Mouse (Mus musculus) testis, adult 2 months (tissue): ENCODE measurements around the gene Klhl41. TPM values are rescaled to one million over a fixed set of nuclear protein-coding genes. Genes with fewer than 3 reads are reported as not detected.

ENCODE experiments used
- H3K27ac ChIP-seq: fragments of 200-500 bp; 2 replicates; pipeline ENCODE4 v1.5.1; 2012; ENCODE audit warnings: low read depth, low read length; ENCODE audit not compliant: control insufficient read depth, insufficient read depth
- H3K27me3 ChIP-seq: fragments of 200-500 bp; 2 replicates; pipeline ENCODE4 v1.6.1; 2012; ENCODE audit warnings: mild to moderate bottlenecking, low read length, moderate library complexity; ENCODE audit not compliant: control insufficient read depth, insufficient read depth
- H3K36me3 ChIP-seq: fragments of 200-500 bp; 2 replicates; pipeline ENCODE4 v1.6.1; 2012; ENCODE audit warnings: mild to moderate bottlenecking, low read length; ENCODE audit not compliant: control insufficient read depth, insufficient read depth
- H3K4me1 ChIP-seq: fragments of 200-500 bp; 2 replicates; pipeline ENCODE4 v1.6.1; 2012; ENCODE audit warnings: low read length; ENCODE audit not compliant: control insufficient read depth, insufficient read depth
- H3K4me3 ChIP-seq: fragments of 200-500 bp; 2 replicates; pipeline ENCODE4 v1.5.1; 2012; ENCODE audit warnings: low read depth, mild to moderate bottlenecking, low read length, moderate library complexity, mixed read lengths; ENCODE audit not compliant: control insufficient read depth
- CTCF ChIP-seq: fragments of 200-500 bp; IDR thresholded peaks from 2 replicates; pipeline ENCODE4 v1.5.1; 2012; ENCODE audit warnings: low read depth, mild to moderate bottlenecking, inconsistent platforms, low read length, moderate library complexity; ENCODE audit not compliant: control insufficient read depth, insufficient read depth, insufficient replicate concordance
- POLR2A ChIP-seq: fragments of 200-500 bp; IDR thresholded peaks from 2 replicates; pipeline ENCODE4 v1.6.1; 2012; ENCODE audit warnings: low read depth, mild to moderate bottlenecking, inconsistent platforms, low read length, moderate library complexity; ENCODE audit not compliant: control insufficient read depth
- polyA plus RNA-seq: library from polyadenylated mRNA; depleted of rRNA; stranded (reverse); fragments of >200 nt; gene quantifications from 2 replicates; pipeline ENCODE4 v1.2.3, GENCODE M21; 2012

The Klhl41 gene
- polyA plus RNA-seq, 1 experiment = 2.7 TPM

DNA sequence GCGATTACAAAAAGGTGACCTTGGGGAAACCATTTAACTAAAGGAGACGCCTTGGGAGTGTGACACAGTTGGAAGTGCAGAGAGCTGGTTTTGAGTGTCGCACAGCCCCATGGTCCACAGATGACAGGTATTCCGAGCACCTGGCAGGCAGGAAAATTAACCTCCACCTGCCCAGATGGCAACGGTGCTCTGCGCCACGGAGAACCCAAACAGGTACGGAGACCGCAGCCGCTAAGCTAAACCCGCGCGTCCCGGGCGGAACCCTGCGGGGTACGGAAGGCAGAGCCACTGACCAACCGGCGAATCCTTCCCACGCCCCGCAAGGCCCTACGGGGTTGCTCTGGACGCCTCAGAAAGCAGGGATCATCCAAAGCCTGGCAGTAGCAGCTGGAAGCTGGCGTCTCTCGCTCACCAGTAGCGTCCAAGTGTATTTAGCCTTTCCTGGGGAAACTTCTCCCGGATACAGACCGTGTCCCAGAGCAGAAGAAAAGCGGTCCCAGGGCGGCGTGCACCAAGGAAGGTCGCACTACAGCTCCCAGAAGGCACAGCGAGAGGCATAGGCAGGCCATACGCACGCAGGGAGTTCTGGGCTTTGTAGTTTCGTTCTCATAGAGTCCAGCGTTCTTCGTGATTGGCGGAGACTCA is 43.2 kb downstream of the Klhl41 start, which contains the start of gene Fastkd1:
Fastkd1 (minus strand) TSS at position 536 of the 645 bp plus-strand sequence.
- peaks cover 5% of the 10 kb centered on the region for H3K4me1 ChIP-seq
- H3K4me3 ChIP-seq = peak within 1 kb of the TSS; percentile 97
- no peaks in the 10 kb centered on the region for H3K36me3 ChIP-seq
- TF ChIP-seq POLR2A (peak; percentile 91), CTCF (no peak)
- no peaks in the 10 kb centered on the region for H3K27me3 ChIP-seq
- H3K27ac ChIP-seq = peak within 1 kb of the TSS; percentile 95

DNA sequence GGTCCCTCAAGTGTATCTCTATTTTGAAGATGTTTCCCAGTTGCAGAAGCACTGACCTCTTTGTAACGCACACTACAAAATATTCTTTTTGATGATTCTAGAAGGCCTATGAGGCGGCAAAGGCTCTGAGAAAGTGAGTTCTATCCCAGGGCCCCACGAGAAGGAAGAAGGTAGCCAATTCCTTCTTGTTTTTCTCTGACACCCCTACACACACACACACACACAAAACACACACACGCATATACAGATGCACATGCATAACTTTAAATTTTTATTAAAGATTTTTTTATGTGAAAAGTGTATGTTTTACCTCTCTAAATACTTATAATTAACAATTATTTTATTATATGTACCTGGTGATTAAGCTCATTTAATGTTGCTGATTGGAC is 43.7 kb downstream of the Klhl41 start:
- TF ChIP-seq CTCF (no peak), POLR2A (no peak)
- Histone ChIP-seq H3K36me3 (no peaks in the 10 kb centered on the region), H3K4me1 (peaks cover 5% of the 10 kb centered on the region), H3K4me3 (peak overlapping the region; percentile 97), H3K27ac (no peak overlapping the region), H3K27me3 (no peaks in the 10 kb centered on the region)

DNA sequence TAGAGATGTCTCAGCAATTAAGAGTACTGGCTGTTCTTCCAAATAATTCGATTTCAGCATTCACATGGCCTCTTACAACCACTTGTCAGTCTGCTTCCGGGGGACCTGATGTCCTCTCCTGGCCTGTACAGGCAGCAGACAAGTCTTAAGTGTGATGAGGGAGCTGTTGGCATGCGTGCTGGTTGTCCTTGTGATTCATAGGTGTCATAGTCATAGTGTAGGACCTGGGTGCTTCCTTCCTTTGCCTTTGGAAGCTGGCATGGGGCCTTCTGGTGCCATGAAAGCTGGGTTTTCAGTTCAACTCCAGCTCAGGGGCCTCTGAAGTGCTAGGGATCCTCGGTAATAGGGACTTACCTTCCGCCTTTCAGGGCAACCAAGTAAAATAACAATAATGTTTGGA is 44.2 kb downstream of the Klhl41 start:
- Histone ChIP-seq H3K27me3 (no peaks in the 10 kb centered on the region), H3K36me3 (no peaks in the 10 kb centered on the region), H3K4me1 (peaks cover 5% of the 10 kb centered on the region), H3K4me3 (no peak overlapping the region), H3K27ac (no peak overlapping the region)
- TF ChIP-seq POLR2A (no peak), CTCF (no peak)

DNA sequence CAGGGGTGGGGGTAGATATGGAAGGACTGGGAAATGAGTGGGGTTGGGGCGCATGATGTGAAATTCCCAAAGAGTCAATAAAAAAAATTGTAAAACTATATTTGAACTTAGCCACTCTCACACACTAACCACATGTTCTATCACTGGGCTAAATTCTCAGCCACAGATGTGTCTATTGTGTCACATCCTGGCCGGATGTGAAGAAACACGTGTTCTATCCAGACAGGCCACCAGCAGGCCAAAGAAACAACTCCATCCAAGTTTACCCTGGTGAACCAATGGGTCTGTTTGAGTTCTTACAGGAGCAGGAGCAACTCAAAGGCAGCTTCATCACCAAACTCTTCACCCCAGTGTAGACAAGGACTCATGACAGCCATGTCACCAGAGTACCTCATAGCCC is 46.6 kb downstream of the Klhl41 start:
- H3K4me3 ChIP-seq = no peak overlapping the region
- no peaks in the 10 kb centered on the region for H3K27me3 ChIP-seq
- H3K4me1 ChIP-seq = peaks cover 5% of the 10 kb centered on the region
- no peaks in the 10 kb centered on the region for H3K36me3 ChIP-seq
- TF ChIP-seq POLR2A (no peak), CTCF (no peak)
- H3K27ac ChIP-seq = no peak overlapping the region

DNA sequence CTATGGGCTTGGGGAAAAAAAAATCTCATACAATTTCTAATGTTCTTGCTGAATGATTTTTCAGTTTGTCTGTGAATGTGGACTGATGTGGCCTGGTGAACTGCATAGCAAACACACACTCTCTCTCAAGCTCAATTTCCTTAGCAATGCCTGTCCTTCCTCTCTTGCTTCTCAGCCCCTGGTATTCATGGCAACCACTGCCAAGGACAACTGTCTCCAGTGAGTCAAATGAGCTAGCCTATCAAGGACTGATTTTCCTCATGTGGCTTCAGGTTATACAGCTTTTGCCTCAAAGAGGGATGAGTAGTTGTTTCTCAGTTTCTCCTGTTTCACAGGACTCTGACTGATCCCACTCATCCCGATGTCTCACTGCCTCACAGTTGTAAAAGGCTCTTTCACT is 49.2 kb downstream of the Klhl41 start:
- H3K27me3 ChIP-seq = no peaks in the 10 kb centered on the region
- H3K4me3 ChIP-seq = no peak overlapping the region
- TF ChIP-seq CTCF (no peak), POLR2A (no peak)
- no peaks in the 10 kb centered on the region for H3K36me3 ChIP-seq
- H3K4me1 ChIP-seq = peaks cover 5% of the 10 kb centered on the region; the same call in 1 of the 2 replicates
- H3K27ac ChIP-seq = no peak overlapping the region

DNA sequence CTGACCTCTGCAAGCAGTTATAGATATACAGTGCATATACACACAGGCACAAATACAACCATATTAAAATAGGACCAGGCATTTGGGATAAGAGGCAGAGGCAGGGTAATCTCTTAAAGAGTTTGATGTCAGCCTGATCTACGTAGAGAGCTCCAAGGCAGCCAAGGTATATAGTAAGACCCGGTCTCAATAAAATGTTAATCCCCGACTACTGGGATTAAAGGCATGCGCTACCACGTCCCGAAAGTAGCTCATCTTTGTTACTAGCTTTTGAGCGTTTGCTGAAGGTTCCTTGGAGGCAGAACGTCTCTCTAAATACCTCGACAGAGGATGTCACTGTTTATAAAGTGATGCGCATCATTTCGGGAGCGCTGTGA is 52.3 kb downstream of the Klhl41 start, which contains the start of gene Ppig:
Ppig (plus strand) TSS at position 273 of the 377 bp plus-strand sequence.
- H3K4me1 ChIP-seq = peaks cover 5% of the 10 kb centered on the region; the same call in 1 of the 2 replicates
- H3K27ac ChIP-seq = peak within 1 kb of the TSS; percentile 99
- H3K36me3 ChIP-seq = no peaks in the 10 kb centered on the region
- TF ChIP-seq CTCF (no peak), POLR2A (no peak)
- H3K27me3 ChIP-seq = no peaks in the 10 kb centered on the region
- H3K4me3 ChIP-seq = peak within 1 kb of the TSS; percentile 100

DNA sequence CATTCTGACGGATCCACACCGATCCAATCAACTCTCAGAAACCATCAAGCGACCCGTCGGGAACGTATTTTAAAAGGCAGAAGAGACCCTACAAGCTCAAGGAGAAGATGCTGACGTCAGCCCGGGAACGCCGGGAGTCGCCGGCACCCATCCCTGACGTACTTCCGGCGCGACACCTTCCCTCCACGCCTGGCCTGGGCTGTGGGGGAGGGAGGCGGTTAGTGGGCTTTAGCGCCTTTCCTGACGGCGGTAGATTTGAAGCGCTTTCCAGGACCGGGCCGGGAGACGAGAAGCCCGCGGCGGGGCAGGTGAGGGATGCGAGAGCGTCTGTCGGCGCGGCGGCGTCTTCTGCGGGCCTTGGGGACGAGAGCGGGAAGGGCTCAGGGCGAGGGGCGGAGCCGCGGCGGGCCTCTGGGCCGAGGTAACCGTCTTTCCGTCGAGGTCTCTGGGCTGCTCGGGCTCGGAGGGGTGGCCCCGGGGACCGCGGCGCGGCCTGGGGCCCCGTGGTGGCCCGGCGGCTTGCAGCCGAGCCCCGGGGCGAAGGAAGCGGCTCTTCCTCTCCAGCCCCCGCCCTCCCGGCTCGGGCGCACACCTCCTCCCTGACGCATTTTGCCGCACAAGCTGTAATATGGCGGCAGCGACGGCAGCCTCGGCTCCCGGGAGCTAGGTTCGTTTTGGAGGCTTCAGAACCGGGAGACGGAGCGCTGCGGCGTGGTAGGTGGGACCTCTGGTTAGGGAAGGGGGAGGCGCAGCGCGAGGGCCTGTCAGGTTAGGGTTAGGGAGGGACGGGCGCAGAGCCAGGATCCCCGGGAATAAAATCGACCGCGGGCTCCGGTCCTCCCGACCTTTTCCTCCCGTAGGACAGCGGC is 53.0 kb downstream of the Klhl41 start:
- H3K4me3 ChIP-seq = peak overlapping the region; percentile 100
- peaks cover 5% of the 10 kb centered on the region; the same call in 1 of the 2 replicates for H3K4me1 ChIP-seq
- no peaks in the 10 kb centered on the region for H3K27me3 ChIP-seq
- peak overlapping the region; percentile 99 for H3K27ac ChIP-seq
- TF ChIP-seq CTCF = no peak
- peak; percentile 95 for TF ChIP-seq POLR2A
- no peaks in the 10 kb centered on the region for H3K36me3 ChIP-seq
